Mouse (Mus musculus) layer of hippocampus, postnatal 10 days (tissue): Measurements from ENCODE around the gene Krt88. TPM values are rescaled to one million over a fixed set of nuclear protein-coding genes. Genes with fewer than 3 reads are reported as not detected.

Experiments
- DNase-seq, 2 experiments: peaks; one replicate each; pipeline ENCODE4 v3.0.0; 2021; ENCODE audit warnings: low spot score in 2 of 2
- total RNA-seq, 2 experiments: library from RNA; stranded (reverse); gene quantifications; 2 replicates each; pipeline ENCODE4 v1.2.3; 2021

The Krt88 gene
- total RNA-seq, 2 experiments from 2014 or later: not detected

DNA sequence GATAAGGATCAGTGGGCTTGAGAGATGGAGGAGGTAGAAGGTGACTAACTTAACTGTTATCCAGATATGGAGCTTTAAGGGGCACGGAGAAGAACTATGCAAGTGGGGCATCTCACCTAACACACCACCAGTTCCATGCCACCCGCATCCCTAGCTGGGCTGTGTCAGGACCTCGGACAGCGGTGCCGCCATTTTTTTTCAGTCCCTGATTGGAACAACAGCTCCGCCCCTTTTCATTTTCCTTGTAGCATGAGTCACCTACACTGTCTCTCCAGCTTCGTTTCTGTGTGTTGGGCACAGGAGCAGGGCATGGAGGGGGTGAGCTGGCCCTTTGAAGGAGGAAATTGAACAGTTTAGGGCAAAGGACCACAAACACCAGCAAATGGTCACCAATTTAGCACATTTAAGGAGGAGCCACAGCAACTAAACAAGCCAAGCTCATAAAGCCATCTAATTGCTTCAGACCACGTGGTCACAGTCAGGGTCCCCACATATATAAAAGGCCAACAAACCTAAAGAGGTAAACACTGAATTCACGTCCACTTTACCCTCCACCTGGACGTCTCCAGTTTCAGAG is 25.5 kb downstream of the Krt88 start, which contains the start of gene Krt86:
Gene Krt86, plus strand, starts transcription at position 527 of the 577 bp plus-strand sequence.
- DNase-seq: no peak

DNA sequence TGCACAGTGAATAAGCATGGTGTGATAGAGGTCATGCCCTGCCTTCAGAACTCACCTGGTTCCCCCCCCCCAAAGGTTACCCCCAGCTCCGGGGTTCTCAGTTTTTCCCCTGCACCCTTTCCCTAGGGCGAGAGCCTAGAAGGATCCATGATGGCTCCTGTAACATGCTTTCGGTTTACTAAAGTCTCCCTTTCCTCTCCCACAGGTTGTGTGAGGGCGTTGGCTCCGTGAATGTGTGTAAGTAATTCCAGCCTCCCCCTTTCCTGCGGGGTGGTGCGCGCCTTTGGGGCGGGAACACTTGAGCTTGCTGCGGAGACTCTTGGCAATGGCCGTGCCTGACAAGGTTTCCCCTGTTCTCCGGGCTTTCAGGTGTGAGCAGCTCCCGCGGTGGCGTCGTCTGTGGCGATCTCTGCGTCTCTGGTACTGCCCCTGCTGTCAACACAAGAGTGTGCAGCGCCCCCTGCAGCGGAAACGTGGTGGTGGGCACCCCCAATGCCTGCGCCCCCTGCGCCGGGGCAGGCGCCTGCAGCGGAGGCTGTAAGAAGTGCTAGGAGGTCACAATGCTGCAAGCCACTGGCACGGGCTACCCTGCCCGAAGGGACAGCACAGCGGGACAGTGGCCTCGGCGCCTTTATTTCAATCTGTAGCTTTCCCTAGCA is 31.6 kb downstream of the Krt88 start:
- peak; percentile 72 to 79 for DNase-seq

DNA sequence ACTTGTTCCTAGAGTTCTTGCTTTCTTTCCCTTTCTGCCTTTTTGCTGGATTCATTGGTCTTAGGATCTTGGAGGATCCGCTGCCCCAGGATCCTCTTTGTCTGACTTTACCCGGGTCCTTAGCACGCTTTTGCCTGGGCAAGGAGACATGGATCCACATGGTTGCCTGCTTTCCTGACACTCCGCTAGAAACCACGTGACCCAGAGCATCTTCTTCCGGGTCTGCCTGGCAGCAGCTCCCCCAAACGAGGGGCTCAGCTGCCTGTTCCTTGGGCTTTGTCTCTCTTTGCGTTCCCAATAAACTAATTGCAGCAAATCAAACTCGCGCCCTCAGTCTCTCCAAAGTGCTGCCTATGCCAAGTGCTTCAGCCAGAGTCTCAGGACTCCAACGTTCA is 32.1 kb downstream of the Krt88 start:
- DNase-seq: no peak

DNA sequence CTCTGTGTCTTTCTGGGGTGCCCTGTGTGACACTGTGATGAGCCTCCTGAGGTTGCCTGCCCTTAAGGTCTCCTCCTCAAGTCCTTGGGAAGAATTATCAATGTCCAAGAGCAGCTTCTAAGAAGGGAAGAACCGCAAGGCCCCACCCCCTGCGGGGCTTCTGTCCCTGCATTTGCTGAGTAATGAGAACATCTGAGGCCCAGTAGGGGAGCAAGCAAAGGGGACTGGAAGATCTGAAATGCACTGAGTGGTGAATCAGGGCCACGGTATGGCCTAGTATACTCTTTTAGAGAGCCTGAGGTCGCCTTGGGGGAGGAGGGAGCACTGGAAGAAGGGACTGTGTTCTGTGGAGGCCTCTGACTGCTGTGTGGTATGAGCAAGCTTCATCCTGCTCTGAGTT is 34.5 kb downstream of the Krt88 start:
- DNase-seq: no peak

DNA sequence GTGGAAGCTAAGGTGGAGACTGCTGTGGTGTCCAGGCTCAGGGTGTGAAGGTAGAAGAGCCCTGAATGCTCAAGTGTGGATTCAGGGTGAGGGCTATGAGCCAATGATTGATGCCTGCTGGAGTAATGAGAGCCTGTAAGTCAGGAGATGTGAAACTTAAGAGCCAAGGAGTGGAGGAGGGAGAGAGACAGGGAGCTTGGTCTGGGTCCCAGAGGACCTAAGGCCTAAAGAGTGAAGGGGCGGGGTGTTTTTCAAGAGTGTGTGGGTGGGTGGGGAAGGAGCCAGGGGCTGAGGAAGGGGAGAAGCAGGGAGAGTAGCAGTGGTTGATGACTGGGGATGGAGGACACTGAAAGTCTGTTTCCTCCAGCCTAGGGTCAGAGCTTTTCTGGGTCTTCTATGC is 36.1 kb downstream of the Krt88 start:
- no peak for DNase-seq

DNA sequence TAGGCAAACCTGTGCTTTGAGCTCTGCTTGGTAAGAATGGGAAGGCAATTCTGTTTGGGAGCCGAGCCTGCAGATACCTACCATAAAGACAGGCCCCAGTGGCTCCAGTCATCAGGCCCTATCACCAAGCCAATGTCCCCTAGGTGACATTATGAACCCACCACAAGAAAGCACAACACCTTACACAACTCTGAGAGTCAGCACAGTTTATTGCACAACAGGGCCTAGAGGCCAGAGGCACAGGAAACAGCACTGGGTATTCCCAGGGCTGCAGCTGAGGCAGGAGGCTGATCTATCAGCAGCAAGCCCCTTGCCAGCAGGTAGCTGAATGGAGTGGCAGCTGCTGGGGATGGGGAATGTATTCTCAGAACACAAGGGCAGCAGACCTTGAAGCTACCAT is 37.4 kb downstream of the Krt88 start:
- DNase-seq: no peak

DNA sequence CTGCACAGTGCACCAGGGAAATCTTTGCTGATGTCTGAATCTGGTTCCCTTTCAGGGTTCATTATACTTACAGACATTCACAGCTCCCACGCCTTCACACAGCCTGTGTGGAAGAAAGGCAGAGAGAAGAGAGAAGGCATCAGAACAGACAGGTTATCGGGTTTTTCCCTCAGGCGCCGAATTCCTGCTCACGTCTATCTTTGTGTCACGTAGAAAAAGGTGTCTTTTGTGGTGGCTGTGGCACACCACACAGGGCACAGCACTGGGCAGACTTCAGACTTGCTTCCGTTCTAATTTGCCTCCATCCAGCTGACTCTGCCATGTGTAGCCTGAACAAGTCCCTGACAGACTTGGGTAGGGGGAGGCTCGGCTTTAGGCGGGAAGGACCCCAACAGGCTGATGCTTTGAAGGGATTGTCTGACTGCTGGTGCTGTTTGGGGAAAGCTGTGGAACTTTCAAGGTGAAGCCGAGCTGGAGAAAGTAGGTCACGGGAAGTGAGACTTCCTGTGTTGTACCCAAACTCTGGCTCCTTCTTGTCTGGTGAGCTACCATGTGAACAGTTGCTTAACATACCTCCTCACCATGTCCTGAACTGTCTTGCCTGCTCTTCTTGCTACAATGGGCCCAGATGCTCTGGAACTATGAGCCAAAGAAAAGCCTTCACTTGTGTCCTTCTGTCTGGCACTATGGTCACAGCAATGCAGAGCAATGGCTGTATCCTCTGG is 38.5 kb downstream of the Krt88 start:
- no peak for DNase-seq

DNA sequence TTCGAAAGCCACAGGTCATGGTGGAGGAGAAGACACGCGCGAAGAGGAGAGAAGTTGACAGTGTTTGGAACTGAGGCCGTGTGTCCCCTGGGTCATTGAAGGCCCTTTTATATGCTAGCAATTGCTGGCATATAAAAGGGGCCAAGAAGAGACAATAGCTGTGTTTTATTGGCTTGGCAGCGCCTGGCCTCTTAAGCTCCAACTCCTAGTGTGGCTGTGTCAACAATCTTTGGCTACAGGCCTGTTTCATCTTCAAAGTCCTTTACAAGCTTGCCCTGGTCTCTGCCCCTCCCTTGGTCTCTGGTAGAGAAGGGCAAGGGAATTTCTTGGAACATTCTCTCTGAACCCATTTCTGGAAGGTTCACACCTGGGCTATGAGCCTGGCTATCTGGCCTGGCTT is 43.9 kb downstream of the Krt88 start, which contains the start of gene Krt83:
Gene Krt83, minus strand, starts transcription at position 82 of the 400 bp plus-strand sequence.
- no peak for DNase-seq

DNA sequence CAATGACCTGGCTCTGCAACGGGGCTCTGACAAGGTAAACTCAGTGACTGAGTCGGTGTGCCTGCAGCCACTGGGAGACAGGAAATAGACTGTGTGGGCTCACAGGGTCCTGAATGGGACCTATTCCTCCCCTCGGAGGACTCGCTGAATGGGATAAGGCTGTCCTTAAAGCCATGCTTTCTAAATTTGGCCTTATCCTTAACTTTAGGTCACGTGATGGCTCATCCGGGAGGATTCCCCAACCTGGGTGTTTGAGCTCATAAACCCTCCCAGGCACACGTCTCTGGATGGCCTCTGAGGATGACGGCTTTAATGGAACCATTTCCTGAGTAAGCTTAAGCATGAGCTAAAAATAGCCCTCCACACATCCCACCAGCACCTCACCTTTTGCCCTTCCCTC is 45.2 kb downstream of the Krt88 start:
- no peak for DNase-seq

DNA sequence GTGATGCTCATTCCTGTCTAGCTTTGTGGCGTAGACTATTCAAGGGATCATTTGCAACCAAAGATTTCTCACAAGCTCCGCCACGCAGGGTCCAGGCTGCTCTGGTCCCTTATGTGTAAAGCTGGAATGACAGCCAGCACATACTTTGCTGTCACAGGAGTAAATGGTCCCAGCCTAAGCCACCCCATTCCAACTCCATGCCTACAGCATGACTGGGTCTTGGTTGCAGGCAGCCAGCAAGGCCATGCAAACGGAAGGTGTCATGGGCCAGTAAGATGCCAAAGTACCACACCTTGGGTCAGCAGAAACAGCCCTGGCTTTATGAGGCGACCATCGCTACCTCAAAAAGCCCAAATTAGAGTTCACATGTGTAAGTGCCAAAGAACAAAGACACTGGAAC is 46.2 kb downstream of the Krt88 start:
- DNase-seq: no peak

DNA sequence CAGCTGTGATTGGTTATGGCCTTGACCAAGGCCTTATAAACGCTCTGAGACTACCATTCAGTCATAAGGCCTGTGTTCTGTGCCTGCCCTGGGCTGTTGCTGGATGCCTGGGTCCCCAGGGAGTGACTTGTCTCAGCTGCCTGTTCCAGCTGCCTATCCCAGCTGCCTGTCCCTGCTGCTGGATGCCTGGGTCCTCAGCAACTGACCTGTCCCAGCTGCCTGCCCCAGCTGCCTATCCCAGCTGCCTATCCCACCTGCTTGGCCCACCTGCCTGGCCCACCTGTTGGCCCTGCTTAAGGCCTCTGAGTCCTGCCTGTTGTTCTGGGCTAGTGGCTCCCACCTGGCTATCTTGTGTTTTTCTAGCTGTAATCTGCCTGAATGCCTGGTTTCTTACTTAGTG is 46.7 kb downstream of the Krt88 start:
- DNase-seq: no peak

DNA sequence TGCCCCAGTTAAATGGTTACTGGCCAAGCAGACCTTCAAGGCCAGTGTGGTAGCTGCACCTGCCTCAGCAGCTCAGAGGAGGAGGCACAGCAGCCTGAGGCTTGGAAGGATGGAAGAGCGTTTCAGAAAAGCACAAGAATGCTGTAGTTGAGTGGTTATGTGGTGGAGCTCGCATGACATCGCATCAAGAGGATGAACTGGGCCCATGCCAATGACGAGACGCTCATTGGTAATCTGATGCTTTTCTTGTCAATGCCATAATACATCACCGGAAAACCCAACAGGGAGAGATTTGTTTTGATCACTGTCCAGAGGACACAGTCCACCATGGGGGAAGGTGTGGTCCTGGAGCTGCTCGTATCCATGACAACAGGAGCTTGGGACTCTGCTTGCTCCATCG is 47.7 kb downstream of the Krt88 start:
- no peak for DNase-seq

DNA sequence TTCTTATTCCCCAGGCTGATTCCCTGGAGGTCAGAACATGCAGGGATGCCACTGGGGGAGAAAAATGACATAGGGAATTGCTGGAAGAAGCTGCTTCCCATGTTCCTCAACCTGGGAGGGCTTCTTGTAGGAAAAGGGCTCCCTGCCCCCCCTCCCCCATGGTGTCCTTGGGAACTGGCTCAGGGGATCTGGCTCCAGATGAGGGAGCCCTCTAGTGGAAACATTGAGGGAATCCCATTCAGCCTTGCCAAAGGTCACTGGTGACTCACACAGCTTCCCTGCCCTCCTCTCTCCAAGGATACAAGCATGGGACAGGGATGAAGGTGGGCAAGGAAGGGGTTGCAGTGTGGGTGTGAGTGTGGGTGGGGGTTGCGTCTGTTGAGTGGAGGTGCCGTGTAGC is 49.6 kb downstream of the Krt88 start:
- no peak for DNase-seq

Other genes starting within 250 kb of the Krt88 start
- gene Grasp, start 223.6 kb upstream of the Krt88 start, total RNA-seq: 10 to 100 TPM; 33.3 to 35.3 TPM
- gene Nr4a1, start 193.5 kb upstream of the Krt88 start, total RNA-seq: 10 to 100 TPM; 28.4 to 33.9 TPM
- 10 to 100 TPM; 41.1 to 43.3 TPM for gene Atg101, start 163.5 kb upstream of the Krt88 start, total RNA-seq
- gene 6030408B16Rik, start 154.5 kb upstream of the Krt88 start, total RNA-seq: not detected
- gene Krt80, start 77.6 kb upstream of the Krt88 start, total RNA-seq: under 1 TPM in 1 of 2 experiments, not detected in 1; 0.23 TPM
- gene Krt7, start 36.7 kb upstream of the Krt88 start, total RNA-seq: not detected
- under 1 TPM; 0.55 to 0.62 TPM for gene Krt87, start 8.9 kb upstream of the Krt88 start, total RNA-seq
- gene Krt81, start 16.0 kb downstream of the Krt88 start, total RNA-seq: not detected
- under 1 TPM in 1 of 2 experiments, not detected in 1; 0.23 TPM for gene Krt86, start 25.7 kb downstream of the Krt88 start, total RNA-seq
- not detected for gene Krt83, start 43.8 kb downstream of the Krt88 start, total RNA-seq
- gene Gm49425, start 69.5 kb downstream of the Krt88 start, total RNA-seq: not detected
- gene Krt84, start 85.1 kb downstream of the Krt88 start, total RNA-seq: not detected
- gene Krt82, start 102.9 kb downstream of the Krt88 start, total RNA-seq: not detected
- gene Krt90, start 115.2 kb downstream of the Krt88 start, total RNA-seq: under 1 TPM in 1 of 2 experiments, not detected in 1; 0.25 TPM
- under 1 TPM in 1 of 2 experiments, not detected in 1; 0.13 TPM for gene Krt75, start 126.2 kb downstream of the Krt88 start, total RNA-seq
- not detected for gene Gm5414, start 180.4 kb downstream of the Krt88 start, total RNA-seq
- not detected for gene Gm5478, start 199.6 kb downstream of the Krt88 start, total RNA-seq
- gene Krt6b, start 232.5 kb downstream of the Krt88 start, total RNA-seq: not detected
- not detected for gene Krt6a, start 246.6 kb downstream of the Krt88 start, total RNA-seq